Mouse (Mus musculus) thymus, postnatal 25 days (tissue): ENCODE results near the gene H2-M10.2.
A peak's percentile ranks its signal among the peaks of the same experiment; 100 is the strongest.

ENCODE experiments used
- DNase-seq: peaks from one replicate; pipeline ENCODE4 v3.0.0; 2022

Gene H2-M10.2

DNA sequence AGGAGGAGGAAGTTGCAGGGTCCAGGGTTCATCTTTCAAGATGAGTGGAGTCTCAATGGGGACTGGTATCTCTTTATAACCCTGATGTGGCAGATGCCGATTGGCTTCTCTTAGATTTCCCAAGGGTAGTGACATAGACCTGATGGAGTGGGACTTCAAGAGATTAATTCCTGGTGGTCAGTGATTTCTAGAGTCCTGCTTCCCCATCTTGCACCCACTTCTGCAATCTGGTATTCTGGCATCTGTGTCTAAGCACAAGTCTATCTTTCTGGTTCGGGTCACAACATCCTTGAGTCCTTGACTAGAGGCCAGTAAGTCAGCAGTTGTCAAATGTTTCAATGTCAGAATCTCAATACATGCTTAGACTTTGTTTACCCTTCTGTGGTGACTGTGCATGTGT, at the start of gene H2-M10.2:
TSS of gene H2-M10.2 (minus strand) at position 101 of the 400 bp plus-strand sequence.
- no peak for DNase-seq

DNA sequence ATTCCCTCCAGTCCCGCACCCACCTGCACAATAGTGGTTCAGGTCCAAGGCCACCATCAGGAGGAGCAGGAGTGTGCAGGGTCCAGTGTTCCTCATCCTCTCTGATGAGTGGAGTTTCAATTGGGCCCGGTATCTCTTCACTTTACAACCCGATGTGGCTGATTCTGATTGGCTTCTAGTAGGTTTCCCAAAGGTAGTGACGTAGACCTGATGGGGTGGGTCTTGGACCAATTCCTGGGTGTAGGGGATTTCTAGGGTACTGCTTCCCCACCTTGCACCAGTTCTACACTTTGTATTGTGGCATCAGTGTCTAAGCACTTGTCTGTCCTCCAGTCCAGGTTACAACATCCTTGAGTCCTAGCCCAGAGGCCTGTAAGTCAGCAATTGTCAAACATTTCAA, 39.8 kb upstream of the H2-M10.2 start, which contains the start of gene H2-M10.1:
TSS of gene H2-M10.1 (minus strand) at position 101 of the 400 bp plus-strand sequence.
- no peak for DNase-seq

DNA sequence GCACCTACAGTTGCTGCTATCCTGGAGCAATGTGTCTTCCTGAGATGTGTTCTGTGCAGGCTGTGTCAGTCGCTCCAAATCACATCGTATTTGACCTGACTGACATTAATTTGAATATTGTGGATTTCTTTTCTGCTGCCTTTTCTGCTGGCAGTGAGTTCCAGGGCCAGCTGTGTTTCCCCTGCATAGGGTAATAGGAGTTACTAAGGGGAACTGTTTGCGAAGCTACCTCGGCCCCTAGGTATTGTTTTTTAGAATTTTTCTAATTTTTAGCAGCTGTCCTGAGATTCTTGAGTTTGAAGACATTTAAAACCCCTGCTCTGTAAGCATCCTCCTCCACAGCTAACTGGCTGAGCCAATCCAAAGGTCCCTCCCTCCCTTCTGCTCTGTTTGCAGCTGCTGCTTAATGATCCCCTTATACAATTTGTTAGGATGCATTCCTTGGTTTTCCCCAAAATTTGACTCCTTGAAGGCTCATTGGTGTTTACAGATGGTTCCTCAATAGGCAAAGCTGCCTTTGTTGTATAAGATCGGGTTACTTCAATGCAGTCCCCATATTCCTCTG, 29.5 kb upstream of the H2-M10.2 start:
- DNase-seq: no peak

DNA sequence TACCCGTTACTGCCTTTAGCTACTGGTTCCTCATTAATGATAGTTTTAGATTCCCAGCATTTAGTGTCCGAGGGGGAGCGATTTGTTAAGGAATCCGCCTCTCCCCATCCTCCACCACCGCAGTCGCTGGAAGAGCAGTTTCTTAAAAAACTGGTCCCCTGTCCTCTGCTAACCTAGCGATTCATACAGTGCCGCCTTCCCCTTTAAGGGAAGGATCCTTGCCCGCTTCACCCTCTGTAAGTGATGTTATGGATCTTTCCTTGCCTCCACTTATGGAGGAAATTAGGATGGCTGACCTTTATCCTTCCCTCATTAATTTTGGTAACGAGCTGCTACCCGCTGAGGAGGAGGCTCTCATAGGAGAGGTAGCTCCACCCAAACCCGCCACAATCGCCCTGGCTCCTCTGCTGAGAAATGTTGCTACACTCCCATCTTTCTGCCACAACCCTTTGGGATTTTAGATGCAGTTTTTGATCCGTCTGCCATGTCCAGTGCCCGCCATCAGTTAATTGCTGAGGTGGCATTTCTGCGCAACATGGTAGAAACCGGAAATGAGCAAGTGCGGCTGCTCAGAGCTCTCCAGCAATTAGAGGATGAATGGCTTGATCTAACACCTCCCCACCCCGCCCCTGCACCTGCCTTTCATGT, 28.9 kb upstream of the H2-M10.2 start:
- peak; percentile 70 for DNase-seq

DNA sequence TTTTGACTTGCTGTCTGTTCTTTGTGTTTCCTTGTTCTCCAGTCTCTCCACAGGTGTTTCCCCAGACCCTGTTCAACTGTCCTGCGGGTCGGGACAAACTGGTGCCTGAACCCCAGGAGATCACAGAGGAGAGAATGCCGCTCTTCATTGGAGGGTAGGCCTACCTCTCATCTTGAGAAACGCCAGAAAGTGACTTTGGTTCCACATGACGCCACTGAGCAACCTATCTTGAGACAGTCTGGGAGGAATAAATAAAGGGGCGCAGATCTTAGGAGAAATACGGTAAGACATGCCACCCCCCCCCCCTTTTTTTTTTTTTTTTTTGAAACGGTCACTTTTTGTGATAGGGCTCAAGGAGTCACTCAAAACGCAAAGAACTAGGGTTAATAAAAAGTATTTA, 28.2 kb upstream of the H2-M10.2 start:
- peak; percentile 16 for DNase-seq

DNA sequence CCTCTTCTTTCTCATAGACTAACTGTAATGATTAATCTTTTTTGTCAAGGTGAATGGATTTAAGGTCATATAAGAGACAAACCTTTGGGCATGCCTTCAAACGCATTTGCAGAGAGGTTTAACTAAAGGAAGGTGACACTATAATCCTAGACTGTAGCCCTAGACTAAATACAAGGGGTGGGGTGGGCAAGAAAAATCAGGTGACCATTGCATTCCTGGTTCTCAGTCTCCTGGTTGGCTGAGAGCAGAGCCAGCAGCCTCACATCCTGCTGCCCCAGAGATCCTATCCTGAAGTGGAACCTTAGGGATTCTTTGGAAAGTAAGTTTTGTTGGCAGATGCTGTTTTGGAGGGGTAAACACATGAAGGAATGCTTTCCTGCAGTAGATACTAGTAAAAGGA, 23.0 kb upstream of the H2-M10.2 start:
- no peak for DNase-seq

DNA sequence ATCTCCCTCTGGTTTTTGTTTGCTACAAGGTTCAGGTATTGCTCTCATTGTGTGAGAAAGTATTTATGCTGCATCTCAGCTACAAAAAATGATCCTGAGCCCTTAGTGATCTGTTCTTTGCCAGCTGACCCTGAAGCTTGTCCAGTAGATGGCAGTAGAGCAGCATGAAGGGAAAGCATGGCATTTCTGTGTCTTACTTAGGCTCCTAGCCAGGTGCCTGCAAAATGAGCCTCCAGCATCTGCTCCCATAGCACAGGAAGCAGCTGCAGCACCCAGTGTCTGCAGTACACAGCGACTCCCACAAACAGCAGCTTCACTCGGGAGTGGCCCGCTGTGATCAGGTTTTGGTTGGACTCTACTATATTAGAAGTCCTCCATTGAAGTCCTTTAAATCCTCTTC, 22.6 kb upstream of the H2-M10.2 start:
- peak; percentile 81 for DNase-seq

DNA sequence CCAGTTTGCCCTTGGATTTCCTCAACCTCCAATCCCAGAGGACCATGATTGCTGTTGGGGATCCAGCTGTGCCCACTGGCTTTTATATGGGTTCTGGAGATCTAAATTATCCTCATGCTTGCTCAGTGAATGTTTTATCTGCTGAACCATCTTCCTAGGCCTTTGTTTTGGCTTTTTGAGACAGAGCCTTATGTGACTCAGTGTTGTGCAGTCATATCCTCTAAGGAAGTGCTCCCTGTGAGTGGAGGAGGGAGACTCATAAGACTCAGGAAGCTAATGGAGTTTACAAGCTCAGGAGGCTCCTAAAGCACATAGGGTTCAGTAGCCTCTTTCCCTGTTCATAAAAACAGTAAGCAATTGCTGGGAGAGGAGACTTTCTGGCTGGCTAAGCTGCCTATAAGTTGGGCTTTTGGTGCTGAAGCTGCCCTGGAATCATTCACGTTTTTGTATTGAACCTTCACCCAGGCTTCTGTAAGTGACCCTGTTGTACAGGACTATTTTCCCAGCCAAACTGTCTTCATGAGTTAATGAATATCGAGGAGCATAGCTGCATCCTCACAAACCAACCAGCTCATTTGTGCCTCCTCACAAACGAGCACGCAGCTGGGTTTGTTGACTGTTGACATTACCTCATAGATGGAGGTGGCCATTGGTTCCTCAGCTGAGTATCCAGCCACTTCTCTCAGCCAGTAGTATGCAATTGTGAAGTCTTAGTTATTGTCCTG, 4.6 kb downstream of the H2-M10.2 start:
- DNase-seq: no peak

DNA sequence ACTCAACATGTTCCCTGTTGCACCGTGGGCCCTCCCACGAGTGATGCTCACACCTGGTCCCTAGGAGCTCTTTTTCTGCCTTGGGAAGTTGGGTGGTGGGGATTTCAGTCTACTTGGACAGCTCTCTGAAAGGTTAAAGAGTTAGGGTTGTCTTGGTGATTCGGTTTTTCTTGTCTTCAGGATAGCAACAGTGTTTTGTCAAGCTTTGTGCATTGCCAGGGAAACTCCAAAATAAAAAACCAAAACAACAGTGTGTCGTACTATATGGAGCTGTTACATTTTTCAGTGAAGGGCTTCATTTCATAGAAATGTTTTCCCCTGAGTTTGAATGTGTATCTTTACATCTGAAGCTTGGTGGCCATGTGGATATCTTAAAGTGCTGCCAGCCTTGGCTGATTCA, 11.5 kb downstream of the H2-M10.2 start:
- no peak for DNase-seq

DNA sequence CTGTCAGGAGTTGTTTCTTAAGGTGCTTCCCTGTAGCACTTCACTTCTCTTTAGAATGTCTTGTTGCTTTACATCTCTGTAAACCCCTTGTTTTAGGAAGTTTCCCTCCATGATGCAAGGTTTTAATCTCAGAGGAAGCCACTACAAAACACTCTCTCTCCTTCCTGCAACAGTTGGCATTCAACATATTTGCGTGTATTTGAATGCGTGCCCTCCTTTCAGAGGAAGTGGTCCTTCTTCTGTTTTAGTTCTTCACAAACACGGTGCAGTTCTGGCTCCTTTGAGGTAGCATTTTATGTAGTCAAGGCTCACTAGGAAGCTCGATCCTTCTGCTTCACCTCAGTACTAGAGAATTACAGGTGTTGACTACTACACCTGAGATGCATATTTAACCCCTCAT, 12.5 kb downstream of the H2-M10.2 start:
- peak; percentile 29 for DNase-seq

DNA sequence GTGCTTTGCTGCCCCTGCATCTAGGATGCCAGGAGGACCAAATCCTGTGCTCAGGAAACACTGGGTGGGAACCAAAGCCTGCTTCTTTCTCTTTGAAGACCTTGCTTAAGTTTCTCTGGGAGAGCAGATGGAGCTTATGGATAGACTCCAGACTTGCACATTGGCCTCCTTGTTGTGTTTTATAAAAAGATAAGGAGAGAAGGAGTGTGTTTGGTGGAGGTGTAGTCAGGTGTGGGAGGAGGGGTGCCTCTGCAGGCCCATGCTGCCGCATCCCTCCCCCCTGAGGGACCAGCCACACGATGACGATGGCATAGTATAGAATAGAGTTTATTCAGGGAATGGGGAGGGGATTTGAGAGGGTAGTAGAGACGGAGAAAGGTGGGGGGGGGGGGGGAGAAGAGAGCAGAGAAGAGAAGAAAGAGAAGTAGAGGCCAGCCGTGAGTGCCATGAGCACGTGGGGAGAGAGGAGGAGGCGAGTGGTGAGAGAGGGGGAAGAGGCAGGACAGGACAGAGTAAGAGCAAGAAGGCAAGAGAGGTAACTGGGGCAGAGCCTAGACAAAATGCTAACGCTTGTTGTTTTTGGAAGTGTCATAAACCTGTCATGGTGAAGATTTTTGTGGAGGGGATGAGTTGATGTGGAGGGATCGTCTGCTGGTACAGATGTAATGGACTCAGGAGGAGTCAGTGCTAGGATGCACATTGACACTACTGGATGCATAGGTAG, 13.5 kb downstream of the H2-M10.2 start:
- DNase-seq: no peak

DNA sequence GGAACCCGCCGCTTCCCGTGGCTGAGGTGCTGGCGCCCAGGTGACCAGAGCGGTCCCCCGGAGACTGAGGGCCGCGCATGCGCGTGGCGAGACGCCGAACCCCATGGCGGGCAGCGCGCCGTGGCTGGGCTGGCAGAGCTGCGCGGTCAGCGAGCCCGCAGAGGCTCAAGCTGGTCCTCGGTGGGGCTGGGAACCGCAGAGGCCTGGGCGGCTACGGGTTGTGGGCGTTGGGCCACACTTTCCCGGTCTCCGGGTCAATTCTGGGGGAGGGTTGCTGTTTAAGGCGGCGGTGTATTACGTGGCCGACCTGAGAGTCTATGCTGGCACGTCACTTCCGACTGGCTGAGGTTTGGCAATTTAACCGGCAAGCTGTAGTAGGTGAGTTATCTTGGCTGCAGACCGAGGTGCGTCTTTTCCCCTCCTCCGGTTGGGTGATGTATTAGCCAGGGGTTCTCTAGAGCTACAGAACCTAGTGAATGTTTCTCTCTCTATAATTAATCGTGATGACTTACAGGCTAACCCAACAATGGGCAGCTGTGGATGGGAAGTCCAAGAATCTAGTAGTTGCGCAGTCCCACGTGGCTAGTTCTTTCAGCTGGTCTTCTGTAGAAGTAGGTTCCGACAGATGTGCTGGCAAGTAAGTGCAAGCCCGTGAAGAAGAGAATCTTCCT, 14.6 kb downstream of the H2-M10.2 start, which contains the start of gene Trim39:
TSS of gene Trim39 (minus strand) at position 662 of the 671 bp plus-strand sequence.
- DNase-seq: no peak

DNA sequence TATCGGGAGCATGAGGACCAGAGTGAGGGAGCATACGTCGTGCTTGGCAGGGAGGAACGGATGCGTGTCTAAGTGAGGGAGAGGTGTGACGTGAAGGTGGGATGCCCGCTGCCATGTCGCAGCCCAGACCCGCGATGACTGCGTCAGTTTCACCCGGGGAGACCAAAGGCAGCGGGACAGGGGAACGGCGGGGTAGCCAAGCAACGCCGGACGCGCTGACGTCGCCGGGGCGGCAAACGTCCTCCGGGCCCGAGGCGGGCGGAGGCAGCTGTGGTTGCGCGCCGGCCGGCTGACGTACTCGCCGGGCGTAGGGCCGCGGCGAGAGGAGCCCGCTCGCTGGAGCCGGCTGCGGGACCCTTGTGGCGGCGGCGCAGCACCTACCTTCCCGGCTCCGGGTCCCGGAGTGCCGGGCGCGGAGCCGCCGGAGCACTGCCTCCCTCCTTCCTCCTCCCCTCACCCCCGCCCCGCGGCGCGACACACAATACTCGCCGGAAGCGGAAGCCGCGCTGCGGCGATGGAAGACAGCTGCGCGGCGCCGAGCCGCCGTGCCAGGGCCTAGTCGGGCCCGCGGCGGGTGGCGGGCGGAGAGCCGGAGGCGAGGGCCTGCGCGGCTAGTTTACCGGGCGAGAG, 15.2 kb downstream of the H2-M10.2 start:
- DNase-seq: peak; percentile 94

DNA sequence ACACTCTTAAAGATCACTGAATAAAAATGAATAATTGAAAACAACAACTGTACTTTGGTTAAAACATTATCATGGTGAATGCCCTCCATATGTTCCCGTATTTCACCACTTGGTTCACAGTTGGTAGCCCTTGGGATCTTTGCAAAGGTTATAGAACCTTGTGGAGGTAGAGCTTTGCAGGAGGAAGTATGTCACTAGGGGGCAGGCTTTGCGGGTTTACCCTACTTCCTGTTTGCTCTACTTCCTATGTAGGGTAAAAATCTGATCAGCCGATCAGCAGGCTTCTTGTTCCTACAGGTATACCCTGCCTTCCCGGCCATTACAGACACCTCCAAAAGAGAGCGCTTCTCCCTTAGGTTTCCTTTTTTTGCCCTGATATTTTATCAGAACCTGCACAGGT, 20.5 kb downstream of the H2-M10.2 start:
- peak; percentile 77 for DNase-seq

DNA sequence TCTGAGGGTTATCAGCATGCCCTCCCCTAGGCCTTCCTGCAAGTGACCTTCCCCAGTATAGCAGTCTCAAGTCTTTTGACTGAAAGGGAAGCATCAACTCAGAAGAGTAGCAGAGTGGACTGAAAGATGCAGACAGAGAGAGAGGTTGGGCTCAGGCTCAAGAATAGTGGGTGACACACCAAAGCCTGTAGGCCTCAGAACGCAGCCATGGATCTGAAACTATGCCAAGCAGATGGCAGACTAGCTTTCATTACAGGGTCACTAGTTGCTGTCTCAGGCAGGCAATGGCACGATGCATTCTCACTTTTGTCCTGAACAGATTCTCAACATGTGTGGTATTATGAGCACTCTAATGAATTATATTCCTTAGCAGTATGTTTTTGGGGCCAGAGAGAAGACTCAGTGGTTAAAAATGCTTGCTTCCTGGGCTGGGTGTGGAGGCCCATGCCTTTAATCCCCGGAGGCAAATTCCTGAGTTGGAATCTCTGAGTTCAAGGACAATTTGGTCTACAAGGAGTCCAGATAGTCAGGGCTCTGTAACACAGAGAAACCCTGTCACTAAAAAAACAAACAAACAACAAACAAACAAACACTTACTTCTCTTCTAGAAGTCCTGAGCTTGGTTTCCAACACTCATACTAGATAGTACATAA, 21.9 kb downstream of the H2-M10.2 start:
- no peak for DNase-seq

DNA sequence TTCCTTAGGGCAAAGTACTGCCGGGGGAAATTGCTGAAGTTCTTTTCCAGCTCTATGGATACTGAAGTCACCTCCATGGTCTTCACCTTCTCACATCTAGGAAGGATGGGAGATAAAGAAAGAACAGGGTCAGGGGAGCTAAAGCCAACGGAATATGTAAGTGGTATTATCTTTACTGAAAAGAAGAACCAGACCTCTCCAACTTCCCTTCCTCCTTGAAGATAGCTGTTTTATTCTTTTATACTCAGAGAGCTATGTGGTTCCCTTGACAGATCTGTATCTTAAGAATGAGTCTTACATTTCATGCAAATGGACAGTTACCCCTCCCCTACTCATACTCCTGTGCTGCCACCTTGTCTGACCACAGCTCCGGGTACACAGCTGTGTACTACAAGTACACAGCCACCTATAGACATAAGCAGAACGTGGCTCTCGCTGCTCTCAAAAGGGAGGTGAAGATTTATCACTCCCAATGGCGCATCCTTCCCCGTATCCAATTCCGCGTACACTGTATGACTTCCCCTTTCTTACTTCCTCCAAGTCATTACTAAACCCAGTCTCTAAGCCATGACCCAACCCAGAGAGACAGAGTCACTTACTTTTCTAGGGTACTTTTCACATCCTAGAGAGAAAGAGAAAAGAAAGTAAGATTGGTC, 24.7 kb downstream of the H2-M10.2 start:
- DNase-seq: no peak

DNA sequence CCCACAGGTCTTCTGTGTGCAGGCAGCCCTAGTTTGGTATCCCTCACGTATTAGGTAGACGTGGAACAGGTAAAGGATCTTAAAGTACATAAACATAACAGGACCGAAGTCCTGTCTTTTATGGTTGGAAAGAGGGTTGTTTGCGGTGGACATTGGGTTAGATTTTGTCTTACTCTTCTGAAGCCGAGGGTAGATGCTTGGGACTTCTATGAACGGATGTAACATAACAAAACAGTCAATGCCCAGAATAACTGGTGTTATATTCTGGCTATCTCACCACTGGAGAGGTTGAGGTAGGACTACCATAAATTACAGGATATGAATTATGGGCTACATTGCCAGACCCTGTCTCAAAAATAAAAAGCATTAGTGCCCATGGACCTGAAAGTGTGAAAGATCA, 28.3 kb downstream of the H2-M10.2 start, which contains the start of gene Rpp21:
TSS of gene Rpp21 (minus strand) at position 101 of the 400 bp plus-strand sequence.
- no peak for DNase-seq

DNA sequence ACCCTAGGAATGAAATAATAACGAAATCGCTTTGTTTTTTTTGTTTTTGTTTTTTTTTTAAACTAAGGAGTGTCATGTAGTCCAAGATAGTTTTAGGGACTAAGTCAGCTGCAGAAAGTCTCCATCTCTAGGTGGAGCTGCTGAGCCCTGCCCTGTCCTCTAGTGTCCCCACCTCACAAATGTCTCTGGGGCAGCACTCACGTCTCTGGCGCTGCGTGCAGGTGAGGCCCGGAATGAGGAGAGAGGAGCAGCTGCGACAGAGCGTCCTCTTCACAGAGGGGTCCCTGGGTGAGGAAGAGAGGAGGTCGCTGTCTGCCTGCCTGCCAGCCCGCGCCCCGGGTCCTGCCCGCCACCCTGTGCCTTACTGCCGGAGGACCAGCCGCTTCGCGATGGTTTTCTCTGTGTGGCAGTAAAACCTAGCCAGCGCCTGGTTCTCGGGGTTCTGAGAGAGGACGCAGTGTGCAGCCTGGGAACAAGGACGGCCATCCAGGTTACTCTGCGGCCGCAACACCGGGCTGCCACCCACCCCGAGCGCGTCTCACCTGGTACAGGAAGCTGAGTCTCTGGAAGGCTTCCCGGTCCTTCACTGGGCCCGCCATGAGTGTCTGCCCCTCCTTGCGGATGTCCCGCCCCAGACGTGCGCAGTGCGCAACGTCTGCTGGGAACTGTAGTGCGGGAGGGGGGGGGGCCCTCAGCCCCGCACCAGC, 28.9 kb downstream of the H2-M10.2 start:
- peak; percentile 84 for DNase-seq

DNA sequence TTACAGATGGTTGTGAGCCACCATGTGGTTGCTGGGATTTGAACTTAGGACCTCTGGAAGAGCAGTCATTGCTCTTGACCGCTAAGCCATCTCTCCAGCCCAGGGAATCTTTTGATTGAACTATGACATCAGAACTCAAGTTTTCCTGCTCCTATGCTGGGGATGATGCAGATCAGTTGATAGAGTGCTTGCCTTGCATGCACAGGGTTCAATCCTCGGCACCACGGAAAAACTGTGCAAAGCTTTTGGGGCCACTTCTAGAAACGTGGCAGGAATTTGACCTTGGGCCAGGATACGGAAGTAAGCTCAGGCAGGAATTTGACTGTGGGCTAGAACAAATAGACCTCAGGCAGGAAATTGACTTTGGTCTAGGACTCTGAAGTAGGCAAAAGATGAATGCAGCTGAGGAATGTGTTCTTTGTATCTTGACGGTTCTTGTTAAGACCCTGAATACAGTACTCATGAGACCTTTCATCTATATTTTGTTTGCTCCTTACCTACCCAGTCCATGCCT, 33.1 kb downstream of the H2-M10.2 start:
- DNase-seq: no peak

DNA sequence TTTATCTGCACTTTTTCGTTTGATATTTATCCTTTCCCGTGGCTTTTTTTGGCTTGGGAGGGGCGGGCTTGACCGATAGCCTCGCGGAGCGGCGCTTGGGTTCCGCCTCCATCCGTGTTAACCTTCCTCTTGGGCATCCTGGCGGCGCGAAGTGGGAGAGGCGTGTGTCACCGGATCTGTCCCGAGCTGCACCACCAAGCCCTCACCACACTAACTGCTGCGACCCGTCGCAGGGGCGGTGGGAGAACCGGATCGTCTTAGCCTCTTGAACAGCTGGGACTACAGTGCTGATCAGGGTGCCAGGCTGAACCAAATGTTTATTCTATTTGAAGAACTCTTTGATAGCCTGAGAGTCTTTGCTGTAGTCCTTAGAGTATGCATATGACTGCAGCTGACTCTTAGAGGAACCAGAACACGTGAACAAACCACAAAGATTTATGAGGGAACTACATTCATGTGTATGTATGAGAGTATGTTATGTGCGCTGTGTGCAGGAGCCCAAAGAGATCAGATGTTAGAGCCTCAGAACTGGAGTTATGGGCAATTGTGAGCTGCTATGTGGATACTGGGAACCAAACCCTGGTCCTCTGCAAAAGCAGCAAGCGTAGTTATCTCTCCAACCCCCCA, 33.9 kb downstream of the H2-M10.2 start:
- DNase-seq: peak; percentile 62
